Mouse (Mus musculus): ENCODE measurements around the gene Gm43517.

Gm43517 gene

DNA sequence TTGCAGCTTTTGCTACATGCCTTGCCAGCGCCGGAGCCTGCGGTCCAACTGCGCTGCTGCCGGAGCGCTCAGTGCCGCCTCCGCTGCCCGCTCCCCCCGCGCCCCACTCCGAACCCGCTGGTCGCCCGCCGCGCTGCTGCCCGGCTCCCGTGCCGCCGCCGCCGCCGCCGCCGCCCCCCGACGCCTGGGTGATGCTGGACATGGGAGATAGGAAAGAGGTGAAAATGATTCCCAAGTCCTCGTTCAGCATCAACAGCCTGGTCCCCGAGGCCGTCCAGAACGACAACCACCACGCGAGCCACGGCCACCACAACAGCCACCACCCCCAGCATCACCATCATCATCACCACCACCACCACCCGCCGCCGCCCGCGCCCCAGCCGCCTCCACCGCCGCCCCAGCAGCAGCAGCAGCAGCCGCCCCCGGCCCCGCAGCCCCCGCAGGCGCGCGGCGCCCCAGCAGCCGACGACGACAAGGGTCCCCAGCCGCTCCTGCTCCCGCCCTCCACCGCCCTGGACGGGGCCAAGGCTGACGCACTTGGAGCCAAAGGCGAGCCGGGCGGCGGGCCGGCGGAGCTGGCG lies 589 bp upstream of the Gm43517 start:
- in situ Hi-C loops (cut with MboI; ENCODE audit: unreplicated experiment in 2 of 2), result no loop called here

DNA sequence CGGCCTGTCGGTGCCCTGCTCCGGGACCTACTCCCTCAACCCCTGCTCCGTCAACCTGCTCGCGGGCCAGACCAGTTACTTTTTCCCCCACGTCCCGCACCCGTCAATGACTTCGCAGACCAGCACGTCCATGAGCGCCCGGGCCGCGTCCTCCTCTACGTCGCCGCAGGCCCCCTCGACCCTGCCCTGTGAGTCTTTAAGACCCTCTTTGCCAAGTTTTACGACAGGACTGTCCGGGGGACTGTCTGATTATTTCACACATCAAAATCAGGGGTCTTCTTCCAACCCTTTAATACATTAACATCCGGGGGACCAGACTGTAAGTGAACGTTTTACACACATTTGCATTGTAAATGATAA lies 637 bp downstream of the Gm43517 start:
- in situ Hi-C loops (cut with MboI; ENCODE audit: unreplicated experiment in 2 of 2), result no loop called here

DNA sequence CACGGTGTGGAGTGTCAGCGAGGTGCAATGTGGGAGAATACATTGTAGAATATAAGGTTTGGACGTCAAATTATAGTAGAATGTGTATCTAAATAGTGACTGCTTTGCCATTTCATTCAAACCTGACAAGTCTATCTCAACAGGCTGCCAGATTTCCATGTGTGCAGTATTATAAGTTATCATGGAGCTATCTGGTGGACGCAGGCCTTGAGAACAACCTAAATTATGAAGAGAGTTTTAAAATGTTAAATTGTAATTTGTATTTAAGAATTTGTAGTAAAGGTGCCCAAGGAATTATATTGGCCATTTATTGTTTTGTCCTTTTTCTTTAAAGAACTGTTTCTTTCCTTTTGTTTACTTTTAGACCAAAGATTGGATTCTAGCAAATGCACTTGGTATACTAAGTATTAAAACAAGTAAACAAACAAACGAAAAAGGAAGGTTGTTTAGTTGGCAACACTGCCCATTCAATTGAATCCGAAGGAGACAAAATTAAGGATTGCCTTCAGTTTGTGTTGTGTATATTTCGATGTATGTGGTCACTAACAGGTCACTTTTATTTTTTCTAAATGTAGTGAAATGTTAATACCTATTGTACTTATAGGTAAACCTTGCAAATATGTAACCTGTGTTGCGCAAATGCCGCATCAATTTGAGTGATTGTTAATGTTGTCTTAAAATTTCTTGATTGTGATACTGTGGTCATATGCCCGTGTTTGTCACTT lies 1.3 kb downstream of the Gm43517 start:
- in situ Hi-C loops (cut with MboI; ENCODE audit: unreplicated experiment in 2 of 2), result no loop called here

DNA sequence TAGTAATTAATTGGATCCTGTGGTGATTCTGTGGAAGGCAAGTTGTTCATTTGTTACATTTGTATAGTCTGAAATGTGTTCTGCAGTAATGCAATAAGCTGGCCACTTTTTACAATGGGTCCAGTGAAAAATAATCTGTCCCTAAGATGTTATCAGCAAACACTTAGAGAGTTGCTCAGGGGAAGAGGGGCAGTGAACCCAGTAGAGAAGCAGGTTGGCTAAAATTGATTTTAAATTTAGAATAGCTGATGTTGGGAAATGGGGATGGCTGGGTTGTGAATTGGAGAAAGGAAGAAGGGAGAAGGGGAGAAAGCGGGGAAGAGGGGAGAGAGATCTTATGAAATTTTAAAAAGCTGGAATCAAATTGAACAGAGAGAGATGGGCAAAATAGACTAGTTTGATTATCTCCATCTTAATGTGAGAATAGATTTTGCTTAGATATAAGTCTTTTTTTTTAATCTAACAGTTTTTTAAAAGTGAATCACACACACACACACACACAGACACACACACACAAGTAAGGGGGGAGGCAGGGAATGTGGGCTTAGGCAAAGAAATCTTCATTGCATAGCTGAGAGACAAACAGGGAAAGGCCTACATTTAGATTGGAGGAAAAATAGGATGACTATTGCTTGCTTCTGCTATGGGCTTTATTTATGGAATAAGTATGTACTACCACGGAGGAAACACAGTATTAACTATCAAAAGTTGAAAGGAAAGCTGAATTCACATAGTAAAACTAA lies 3.1 kb downstream of the Gm43517 start:
- in situ Hi-C loops (cut with MboI; ENCODE audit: unreplicated experiment in 2 of 2), result no loop called here

DNA sequence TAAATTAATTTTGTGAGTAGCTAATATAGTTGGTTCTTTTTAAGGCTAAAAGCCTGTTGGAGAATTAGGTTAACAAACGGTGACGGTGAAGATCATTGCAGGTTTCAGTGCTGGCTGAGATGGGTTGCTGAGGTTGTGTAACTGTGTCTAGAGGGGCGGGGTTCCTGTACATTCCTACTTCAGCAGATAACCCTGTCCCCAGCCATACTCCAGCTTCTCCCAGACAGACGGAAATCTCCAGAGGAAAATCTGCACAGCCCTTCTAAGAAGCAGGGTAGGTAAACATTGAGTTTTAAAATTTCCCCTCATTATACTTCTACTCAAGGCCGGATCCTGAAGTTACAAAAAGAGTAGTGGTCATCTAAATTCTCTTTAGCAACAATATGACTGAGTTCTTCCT lies 4.7 kb downstream of the Gm43517 start:
- in situ Hi-C loops (cut with MboI; ENCODE audit: unreplicated experiment in 2 of 2), result no loop called here

DNA sequence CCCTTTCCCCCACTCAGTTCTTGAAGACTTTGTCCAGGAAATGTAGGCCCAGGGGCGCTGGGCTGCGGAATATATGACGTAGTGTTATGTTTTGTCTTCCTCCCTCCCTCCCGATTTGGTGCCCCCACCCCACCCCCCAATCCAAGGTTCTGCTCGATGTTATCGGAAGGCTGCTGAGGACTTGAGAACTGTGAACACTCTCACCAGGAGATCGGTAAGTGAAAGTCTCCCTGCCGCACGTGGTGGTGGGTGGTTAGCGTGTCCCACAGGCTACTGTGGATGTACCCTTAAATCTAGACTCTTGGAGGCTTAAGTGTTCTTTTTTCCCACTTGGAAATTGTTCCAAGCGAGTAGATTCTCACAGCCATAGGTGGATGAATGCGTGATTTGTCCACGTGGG lies 5.3 kb downstream of the Gm43517 start:
- in situ Hi-C loops (cut with MboI; ENCODE audit: unreplicated experiment in 2 of 2), result no loop called here

DNA sequence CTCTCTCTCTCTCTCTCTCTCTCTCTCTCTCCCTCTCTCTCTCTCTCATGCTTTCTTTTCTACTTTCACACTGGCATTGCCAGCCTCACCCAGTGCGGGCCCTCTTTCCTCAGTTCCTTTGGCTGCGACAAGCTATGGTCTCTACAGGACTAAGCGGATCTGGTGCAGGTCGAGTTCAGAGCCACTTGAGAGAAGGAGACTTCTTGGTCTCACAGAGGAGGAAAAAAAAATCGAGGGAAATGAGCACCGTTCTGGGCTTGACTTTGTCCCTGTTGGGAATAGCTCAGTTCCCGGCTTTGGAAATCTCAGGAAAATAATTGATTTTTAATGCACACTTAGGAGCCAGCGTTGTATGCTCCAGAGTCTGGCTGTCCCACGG lies 5.9 kb downstream of the Gm43517 start:
- in situ Hi-C loops (cut with MboI; ENCODE audit: unreplicated experiment in 2 of 2), result no loop called here

DNA sequence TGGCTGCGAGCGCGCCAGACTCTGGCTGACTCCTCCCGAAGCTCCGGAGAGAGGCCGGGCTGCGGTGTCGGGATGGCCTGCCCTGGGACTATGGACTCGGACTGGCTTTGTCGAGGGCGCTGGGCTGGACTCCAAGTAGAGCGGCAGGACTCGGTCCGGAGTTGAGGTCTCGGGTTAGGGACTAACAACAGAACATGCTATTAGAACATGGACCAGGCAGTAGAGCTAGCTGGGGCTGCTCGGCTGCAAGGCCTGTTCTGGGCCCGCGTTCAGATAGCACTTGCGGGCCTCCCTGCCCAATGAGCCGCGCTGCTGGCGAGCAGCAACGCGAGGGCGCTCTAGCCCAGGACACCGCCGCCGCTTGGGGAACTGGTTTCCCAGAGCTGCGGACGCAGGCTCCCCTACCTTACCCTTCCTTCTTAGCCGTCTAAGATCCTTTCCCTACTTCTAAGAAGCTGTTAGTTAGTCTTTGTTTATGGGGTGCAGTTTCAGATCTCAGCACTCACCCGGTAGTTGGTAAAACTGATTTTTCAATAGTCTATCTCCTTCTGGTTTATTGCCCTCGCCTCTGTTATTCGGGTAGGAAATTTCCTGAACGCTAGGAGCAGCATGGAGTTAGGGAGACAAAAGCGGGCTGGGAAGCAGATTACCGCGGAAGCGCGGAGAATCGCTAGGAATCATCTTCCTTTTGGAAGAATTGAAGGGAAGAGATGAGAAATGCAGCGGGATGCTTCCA lies 6.5 kb downstream of the Gm43517 start:
- in situ Hi-C loops (cut with MboI; ENCODE audit: unreplicated experiment in 2 of 2), result no loop called here

DNA sequence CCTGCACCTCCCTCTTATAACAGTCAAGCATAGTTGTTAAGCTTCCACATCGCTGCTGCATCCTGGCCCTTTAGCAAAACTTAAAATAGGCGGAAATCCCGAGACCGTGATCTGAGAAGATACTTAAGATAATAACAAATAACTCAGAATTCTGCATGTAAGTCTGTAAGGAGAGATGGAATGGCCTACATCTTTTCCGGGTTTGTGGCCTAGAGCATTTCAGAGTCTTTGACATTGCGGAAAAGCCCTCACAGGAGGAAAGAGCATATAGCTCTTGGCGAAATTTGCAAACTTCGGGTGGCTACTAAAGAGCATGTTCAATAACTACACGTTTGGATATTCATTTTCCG lies 7.0 kb downstream of the Gm43517 start:
- in situ Hi-C loops (cut with MboI; ENCODE audit: unreplicated experiment in 2 of 2), result no loop called here

DNA sequence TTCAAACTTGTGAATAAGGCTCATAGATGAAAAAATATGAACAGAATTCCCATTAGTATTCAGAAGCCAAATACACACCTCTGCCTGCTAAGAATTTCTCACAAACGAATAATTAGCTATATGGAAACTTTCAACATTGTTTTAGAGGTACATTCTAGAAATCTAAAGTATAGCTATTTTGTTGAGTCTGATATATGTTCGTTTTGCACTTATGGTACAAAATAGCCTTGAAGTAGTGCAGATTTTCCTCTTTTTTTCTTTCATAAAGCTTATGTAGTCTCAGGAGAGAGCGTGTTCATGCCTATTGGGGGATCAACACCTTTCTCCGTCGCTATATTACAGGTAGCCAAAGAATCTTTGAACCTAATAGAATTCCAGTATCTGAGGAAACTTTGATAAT lies 7.9 kb downstream of the Gm43517 start:
- in situ Hi-C loops (cut with MboI; ENCODE audit: unreplicated experiment in 2 of 2), result no loop called here

DNA sequence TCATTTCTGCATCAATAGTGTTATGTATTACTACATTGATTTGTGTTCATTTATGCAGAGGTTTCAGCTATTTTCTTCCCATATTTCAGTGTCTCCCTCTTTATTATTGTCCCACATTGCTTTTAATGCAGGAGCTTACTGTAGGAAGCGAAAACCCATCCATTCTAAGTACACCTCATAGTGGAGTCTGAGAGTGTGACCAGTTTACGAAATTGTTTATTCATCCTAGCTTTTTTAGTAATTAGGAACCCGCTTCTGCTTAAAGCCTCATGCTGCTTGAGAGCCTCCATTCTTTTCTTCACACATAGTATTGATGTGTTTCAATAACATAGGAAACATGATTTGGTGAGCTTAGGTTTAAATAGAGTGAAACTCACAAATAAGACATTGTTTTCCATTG lies 8.7 kb downstream of the Gm43517 start:
- in situ Hi-C loops (cut with MboI; ENCODE audit: unreplicated experiment in 2 of 2), result no loop called here

DNA sequence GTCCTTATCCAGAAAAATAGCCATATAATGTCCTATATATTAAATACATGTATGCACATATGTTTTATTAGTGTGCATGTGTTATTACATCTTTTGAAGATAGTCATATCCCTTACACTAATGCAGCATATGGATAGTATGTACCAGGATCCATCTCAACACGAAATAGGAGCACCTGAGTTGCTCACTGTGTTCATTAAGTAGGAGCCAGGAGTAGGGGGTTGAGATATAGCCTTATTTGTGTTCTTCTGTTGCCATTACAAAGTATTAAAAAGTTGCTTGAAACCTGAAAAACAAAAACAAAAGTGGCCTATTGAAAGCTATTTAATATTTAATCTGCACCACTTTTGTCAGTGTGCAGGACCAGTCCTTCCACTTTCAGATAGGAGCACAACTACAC lies 9.2 kb downstream of the Gm43517 start:
- in situ Hi-C loops (cut with MboI; ENCODE audit: unreplicated experiment in 2 of 2), result no loop called here

DNA sequence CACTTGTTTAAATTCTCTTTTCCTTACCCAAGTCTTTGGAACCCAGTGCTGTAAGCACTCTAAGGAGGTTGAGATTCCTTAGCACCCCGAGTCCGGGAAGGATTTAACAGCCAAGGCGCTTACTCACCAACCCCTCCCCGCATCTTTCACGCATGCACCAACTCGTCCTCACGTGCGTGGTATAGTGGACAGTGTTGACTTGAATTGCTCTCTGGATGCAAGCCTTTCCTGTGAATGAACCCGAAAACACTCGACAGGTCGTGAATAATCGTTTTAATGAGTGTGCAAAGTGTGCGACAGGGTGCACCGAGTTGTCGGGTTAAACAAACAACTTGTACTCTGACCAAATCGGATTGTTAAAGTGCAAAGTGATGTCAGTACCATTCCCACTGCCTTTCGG lies 9.9 kb downstream of the Gm43517 start:
- in situ Hi-C loops (cut with MboI; ENCODE audit: unreplicated experiment in 2 of 2), result no loop called here

DNA sequence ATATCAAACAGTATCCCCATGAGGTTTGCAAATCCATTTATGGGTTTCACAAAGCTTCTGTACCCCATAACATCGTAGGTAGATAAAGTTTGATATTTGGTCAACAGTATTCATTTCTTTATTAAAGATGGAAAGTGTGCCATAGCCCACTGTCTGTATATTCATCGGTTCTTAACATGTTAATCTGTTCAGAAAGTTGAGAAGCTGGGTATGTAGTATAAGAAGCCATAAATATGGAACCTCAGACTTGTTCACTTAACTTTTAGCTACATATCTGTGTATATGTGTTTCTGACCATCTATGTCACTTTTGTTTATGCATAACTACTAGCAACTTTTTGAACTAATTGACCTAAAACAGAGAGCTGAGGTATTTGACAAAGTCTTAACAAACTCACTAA lies 11.0 kb downstream of the Gm43517 start:
- in situ Hi-C loops (cut with MboI; ENCODE audit: unreplicated experiment in 2 of 2), result no loop called here

DNA sequence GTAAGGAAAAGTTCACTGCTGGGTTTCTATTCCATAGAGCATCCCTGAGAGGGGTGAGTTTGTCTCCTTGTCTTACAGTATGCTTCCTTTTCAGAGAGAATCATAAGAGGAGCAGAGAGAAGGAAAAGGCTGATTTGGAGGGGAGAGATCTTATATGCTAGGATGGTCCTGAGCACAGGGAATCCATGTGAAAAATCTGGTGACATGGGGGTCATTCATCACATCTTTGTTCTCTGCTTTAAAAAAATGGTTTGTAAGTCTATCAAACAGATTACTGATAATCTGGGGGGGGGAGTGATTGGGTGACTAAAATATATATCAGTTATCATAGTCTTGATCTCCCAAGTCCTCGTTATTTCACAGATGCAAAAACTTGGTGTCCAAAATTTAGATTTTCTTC lies 11.8 kb downstream of the Gm43517 start:
- in situ Hi-C loops (cut with MboI; ENCODE audit: unreplicated experiment in 2 of 2), result no loop called here

DNA sequence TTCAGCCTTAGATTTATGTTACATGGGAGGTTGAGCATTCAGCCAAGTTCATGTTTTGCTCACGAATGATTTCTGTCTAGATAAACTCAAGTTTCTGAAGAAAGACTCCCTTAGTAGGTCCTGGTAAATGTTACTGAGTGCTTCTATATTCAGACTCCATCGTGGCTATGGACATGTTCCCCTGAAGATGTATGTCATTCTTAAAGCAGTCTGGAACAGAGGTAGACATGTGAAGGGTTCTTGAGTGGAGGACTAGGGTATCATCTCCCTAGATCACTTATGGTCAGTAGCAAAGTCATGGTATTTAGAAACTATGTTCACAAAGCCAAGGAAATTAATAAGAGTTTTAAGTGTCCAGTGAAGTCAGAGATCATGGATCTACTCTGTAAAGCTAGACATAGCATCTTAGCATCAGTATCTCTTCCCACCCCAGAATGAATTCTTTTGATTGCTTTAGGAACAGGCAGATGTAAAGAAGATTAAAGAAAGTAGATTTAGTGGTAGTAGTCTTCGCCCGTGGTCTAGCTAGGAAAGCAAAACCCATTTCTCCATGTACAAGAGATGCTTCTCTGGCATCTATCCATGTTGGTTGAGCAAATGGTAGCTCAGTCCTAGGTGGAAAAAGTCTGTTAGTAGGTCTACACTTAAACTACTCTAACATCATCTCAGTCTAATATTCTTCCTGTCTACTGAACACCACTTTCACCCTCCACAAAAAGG lies 12.6 kb downstream of the Gm43517 start:
- in situ Hi-C loops (cut with MboI; ENCODE audit: unreplicated experiment in 2 of 2), result no loop called here

DNA sequence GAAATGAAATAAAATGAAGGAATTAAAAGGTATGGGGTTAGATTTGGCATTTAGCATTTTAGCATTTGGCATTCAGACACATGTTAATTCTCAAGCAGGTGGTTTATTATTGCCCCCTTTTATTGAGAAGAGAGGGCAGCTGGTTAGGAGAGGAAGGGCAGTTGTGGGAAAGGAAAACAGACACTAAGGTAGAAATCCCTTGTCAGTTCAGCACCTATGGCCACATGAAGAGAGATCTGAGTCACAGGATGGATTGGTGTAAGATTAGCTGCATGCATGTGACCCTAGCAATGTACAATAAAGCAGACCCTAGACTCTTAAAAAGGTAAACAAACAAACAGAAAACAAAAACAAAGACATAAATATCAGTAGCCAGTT lies 13.2 kb downstream of the Gm43517 start:
- in situ Hi-C loops (cut with MboI; ENCODE audit: unreplicated experiment in 2 of 2), result no loop called here

DNA sequence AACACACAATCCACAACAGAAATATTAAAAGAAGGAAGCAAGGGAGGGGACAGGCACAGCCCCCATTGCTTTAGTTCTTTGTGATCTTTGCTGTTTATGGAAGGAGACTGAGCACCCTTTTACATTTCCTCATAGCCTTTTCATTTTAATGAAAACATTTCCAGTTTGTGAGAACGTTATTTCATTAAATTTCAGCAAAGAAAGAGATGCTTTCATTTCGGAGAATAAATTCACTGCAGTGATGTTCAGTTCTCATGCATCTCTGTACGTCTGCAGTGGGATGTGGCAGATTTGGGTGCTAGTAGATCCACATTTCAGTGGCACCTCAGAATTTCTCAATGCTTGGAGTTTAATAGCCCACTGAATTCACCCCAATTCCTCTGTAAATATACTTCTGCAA lies 13.7 kb downstream of the Gm43517 start:
- in situ Hi-C loops (cut with MboI; ENCODE audit: unreplicated experiment in 2 of 2), result no loop called here

DNA sequence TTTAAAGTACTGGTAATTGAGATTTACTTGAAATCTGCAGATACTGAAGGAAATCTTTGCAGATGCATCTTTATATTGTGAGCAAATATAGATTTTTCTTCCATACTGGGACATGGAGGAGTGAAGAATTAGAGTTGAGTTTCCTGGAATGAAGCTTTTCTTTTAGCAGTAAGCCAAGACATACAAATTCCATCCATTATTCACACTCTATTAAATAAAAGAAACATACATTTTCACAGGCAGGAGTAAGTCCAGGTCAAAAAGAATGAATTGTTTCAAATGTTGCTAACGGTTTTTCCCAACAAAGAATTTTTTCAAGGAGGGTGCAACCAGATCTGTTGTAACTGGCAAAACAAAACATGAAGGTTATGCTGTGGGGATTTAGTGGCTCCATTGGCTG lies 14.6 kb downstream of the Gm43517 start:
- in situ Hi-C loops (cut with MboI; ENCODE audit: unreplicated experiment in 2 of 2), result no loop called here

DNA sequence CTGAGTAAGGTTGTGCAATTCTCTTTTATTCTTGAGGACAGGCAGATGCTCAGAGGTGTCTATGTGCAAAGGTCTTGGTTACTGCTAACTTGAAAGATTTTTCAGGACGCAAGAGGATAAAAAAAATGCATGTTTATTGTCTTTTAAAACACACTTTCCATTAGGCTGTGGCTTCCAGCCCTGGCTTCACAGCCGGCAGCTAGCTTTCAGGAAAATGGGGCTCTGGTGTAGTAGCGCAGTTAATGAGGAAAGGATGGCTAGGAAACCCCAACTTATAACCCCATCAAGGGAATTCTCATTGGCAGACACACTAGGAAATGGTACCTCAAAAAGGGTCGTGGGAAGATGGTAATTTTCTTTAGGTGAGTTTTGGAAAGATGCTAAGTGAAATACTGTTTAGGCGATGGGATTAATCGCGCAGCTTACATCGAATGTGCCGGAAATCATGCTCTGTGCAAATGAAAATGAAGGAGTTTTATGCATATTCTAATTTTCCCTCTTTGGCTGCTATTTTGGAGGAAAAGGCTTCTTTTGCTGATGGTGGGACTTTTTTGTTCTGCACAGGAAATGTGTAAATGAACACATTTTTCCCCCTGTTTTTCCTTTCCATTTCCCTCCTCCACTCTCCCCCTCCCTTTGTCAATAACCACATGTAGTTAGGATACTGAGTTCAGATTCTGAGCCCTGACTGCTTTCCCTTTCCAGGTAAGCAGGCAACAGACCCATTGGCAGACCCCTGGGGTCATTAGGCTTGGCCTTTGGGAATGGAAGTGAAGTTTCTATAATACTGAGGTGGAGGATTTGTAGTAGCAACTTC lies 15.3 kb downstream of the Gm43517 start:
- in situ Hi-C loops (cut with MboI; ENCODE audit: unreplicated experiment in 2 of 2), result no loop called here

DNA sequence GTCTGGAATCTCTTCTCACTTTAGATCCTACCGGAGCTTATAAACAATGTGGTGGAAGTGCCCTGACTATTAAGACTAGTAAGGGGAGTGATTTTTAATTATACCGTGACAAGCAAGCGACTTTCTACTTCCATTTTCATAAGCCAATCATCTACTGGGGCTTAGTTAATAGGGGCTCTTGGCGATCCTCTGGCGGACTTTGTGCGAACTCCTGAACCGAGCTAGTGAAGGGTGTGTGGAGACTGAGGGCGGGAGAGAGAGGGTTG lies 15.8 kb downstream of the Gm43517 start:
- in situ Hi-C loops (cut with MboI; ENCODE audit: unreplicated experiment in 2 of 2), result no loop called here

Measured in v-Abl transformed pro-B cells (cell line).